Mouse (Mus musculus) liver, postnatal 0 days (tissue): ENCODE measurements around the gene Gabbr1.
A peak's percentile ranks its signal among the peaks of the same experiment; 100 is the strongest.

Experiments used
- CTCF ChIP-seq: sonication (generic); IDR thresholded peaks from 2 replicates; pipeline ENCODE4 v1.5.1; 2016; ENCODE audit warnings: antibody characterized with exemption, low read depth
- EP300 ChIP-seq: IDR thresholded peaks from 2 replicates; pipeline ENCODE4 v1.6.1; 2016; ENCODE audit warnings: antibody characterized with exemption, low read depth, mild to moderate bottlenecking

GRCm38 (mm10) chr17:36997033-36997735 lies 48.6 kb upstream of the Gabbr1 start:
- peak; percentile 83 for TF ChIP-seq CTCF
- no peak for TF ChIP-seq EP300
